Mouse (Mus musculus) layer of hippocampus, adult 8-10 months (tissue): ENCODE measurements at regions not wholly inside any gene's neighbourhood (a gene's known extent, or its start where the extent isn't known, plus 50 kb on each side); places are given as distances from the start of the nearest gene placed in this dataset.

Experiments used
- DNase-seq, 2 experiments: peaks; one replicate each; pipeline ENCODE4 v3.0.0; 2022; ENCODE audit warnings: low spot score in 2 of 2

GRCm38 (mm10) chr13:72803374-72803773 lies 174.8 kb downstream of the Irx2 start:
- DNase-seq = no peak

GRCm38 (mm10) chr13:72809226-72809625 lies 180.6 kb downstream of the Irx2 start:
- DNase-seq = no peak

- no peak for DNase-seq
These were observed 182.0 kb downstream of the Irx2 start for GRCm38 (mm10) chr13:72810626-72811025.

- DNase-seq = no peak
These were observed 186.0 kb downstream of the Irx2 start for GRCm38 (mm10) chr13:72814616-72815015.

- no peak for DNase-seq
These were observed 186.8 kb downstream of the Irx2 start for GRCm38 (mm10) chr13:72815236-72815932.

- DNase-seq = no peak
These were observed 187.4 kb downstream of the Irx2 start for GRCm38 (mm10) chr13:72815933-72816553.

- DNase-seq = no peak
These were observed 188.2 kb downstream of the Irx2 start for GRCm38 (mm10) chr13:72816856-72817255.

GRCm38 (mm10) chr13:72817521-72817920 lies 188.9 kb downstream of the Irx2 start:
- no peak for DNase-seq

- DNase-seq = no peak
These were observed 189.3 kb downstream of the Irx2 start for GRCm38 (mm10) chr13:72817930-72818329.

- DNase-seq = no peak
These were observed 198.0 kb downstream of the Irx2 start for GRCm38 (mm10) chr13:72826613-72827012.

GRCm38 (mm10) chr13:72829331-72829730 lies 200.7 kb downstream of the Irx2 start:
- no peak for DNase-seq

- DNase-seq = no peak
These were observed 204.7 kb downstream of the Irx2 start for GRCm38 (mm10) chr13:72833326-72833725.

- no peak for DNase-seq
These were observed 208.4 kb downstream of the Irx2 start for GRCm38 (mm10) chr13:72837016-72837415.

- no peak for DNase-seq
These were observed 219.5 kb downstream of the Irx2 start for GRCm38 (mm10) chr13:72848097-72848496.

- no peak for DNase-seq
These were observed 221.2 kb downstream of the Irx2 start for GRCm38 (mm10) chr13:72849841-72850240.

GRCm38 (mm10) chr13:72852896-72853295 lies 224.3 kb downstream of the Irx2 start:
- no peak for DNase-seq

GRCm38 (mm10) chr13:72875921-72876320 lies 247.3 kb downstream of the Irx2 start:
- DNase-seq = no peak

- no peak for DNase-seq
These were observed 266.4 kb downstream of the Irx2 start for GRCm38 (mm10) chr13:72894982-72895381.

GRCm38 (mm10) chr13:72902576-72902975 lies 274.0 kb downstream of the Irx2 start:
- DNase-seq = no peak

- DNase-seq = no peak
These were observed 290.3 kb downstream of the Irx2 start for GRCm38 (mm10) chr13:72918895-72919294.

- no peak for DNase-seq
These were observed 291.7 kb downstream of the Irx2 start for GRCm38 (mm10) chr13:72920368-72920767.

GRCm38 (mm10) chr13:72924560-72925135 lies 296.0 kb downstream of the Irx2 start:
- DNase-seq = peak in 1 of 2 experiments; percentile 10

- no peak for DNase-seq
These were observed 308.6 kb downstream of the Irx2 start for GRCm38 (mm10) chr13:72937246-72937645.
